Mouse (Mus musculus): ENCODE data around the gene Pik3ca.

DNA sequence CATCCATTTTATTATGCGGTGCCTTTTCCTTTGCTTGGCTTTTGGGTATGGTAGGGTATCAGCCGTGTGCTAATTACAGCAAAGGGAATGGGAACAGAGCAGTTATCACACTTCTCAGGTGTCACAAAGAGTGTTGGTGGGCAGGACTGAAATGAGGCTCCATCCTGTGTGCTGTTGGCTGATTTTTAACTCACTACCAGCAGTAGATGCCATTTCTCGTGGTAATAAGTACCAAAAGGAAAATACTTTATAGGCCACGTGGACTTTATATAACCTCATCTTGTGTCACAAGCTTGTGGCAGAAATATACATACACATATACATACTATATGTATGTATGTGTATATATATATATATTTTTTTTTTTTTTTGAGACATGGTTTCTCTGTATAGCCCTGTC, 69.8 kb downstream of the Pik3ca start:
- no peak for TF ChIP-seq CTCF (IDR thresholded peaks at IDR 0.05; ENCODE audit: extremely low read depth, insufficient read length, insufficient replicate concordance, low read depth, low read length)
- no peak for TF ChIP-seq POLR2A (IDR thresholded peaks at IDR 0.05; ENCODE audit: low read depth, low read length)
